Mouse (Mus musculus) forebrain, embryonic 14.5 days (tissue): ENCODE results near the gene Tmem63b. TPM values are rescaled to one million over a fixed set of nuclear protein-coding genes. Genes with fewer than 3 reads are reported as not detected.
A peak's percentile ranks its signal among the peaks of the same experiment; 100 is the strongest.
"Not testable (repeated sequence)": the region's sequence is repeated elsewhere in the genome, so short reads cannot be mapped to it uniquely, and the experiment has no call there.

ENCODE experiments used
- ATAC-seq: fragments of 200-750 bp; cut with Nextera tagmentation; 2 replicates; pipeline ENCODE4 v1.8.0; 2017; ENCODE audit warnings: mild to moderate bottlenecking, moderate library complexity
- DNase-seq: peaks from one replicate; pipeline ENCODE4 v3.0.0-alpha.2; 2015; ENCODE audit warnings: low spot score
- H3K27ac ChIP-seq: fragments of 300-500 bp; sonication (generic); 2 replicates; pipeline ENCODE4 v1.5.1; 2014; ENCODE audit warnings: low read depth, mild to moderate bottlenecking, control low read depth, low read length, moderate library complexity
- H3K27me3 ChIP-seq: fragments of 300-500 bp; sonication (generic); replicated peaks from 2 replicates; pipeline ENCODE4 v1.6.1; 2014; ENCODE audit warnings: low read length, control low read depth, mixed read lengths; ENCODE audit not compliant: control insufficient read depth, insufficient read depth
- H3K36me3 ChIP-seq: fragments of 300-500 bp; sonication (generic); 2 replicates; pipeline ENCODE4 v1.6.1; 2014; ENCODE audit warnings: low read length, control low read depth; ENCODE audit not compliant: control insufficient read depth, insufficient read depth
- H3K4me1 ChIP-seq: fragments of 300-500 bp; sonication (generic); 2 replicates; pipeline ENCODE4 v1.6.1; 2014; ENCODE audit warnings: antibody characterized with exemption, low read length, control low read depth; ENCODE audit not compliant: control insufficient read depth, insufficient read depth
- H3K4me2 ChIP-seq: fragments of 300-500 bp; sonication (generic); 2 replicates; pipeline ENCODE4 v1.6.1; 2014; ENCODE audit warnings: mild to moderate bottlenecking, control low read depth, low read length
- H3K4me3 ChIP-seq: fragments of 300-500 bp; sonication (generic); 2 replicates; pipeline ENCODE4 v1.5.1; 2014; ENCODE audit warnings: low read depth, low read length, control low read depth
- H3K9ac ChIP-seq: fragments of 300-500 bp; sonication (generic); 2 replicates; pipeline ENCODE4 v1.6.1; 2014; ENCODE audit warnings: mild to moderate bottlenecking, low read length, control low read depth, moderate library complexity
- H3K9me3 ChIP-seq: fragments of 300-500 bp; sonication (generic); replicated peaks from 2 replicates; pipeline ENCODE4 v1.6.1; 2016; ENCODE audit warnings: low read length, control low read depth, mixed read lengths; ENCODE audit not compliant: control insufficient read depth
- WGBS: fragments of 180-500 bp; shearing (Covaris S2); extraction: QIAGEN DNeasy Blood & Tissue Kit; methylation state at CpG from one replicate; pipeline ENCODE4 v1.1.7; 2014; 5-methylcytosine and 5-hydroxymethylcytosine counted together
- polyA plus RNA-seq: library from polyadenylated mRNA; unstranded; fragments of >200 nt; fragmentation: Nextera tagmentation; extraction: Ambion mirVana; gene quantifications from 2 replicates; pipeline ENCODE4 v1.2.1, GENCODE M21; 2014

The Tmem63b gene
- polyA plus RNA-seq, 1 experiment from 2014 or later: 70.9 TPM

- H3K9ac ChIP-seq: peak overlapping the region; percentile 66; the same call in 1 of the 2 replicates
- peak; percentile 5; the same call in 1 of the 2 replicates for ATAC-seq
Observed at GRCm38 (mm10) chr17:45628885-45629855, 57.5 kb downstream of the Tmem63b start.

GRCm38 (mm10) chr17:45628160-45628559 is 58.5 kb downstream of the Tmem63b start:
- H3K4me1 ChIP-seq: 0 out of 2 replicates have a peak, but pooled peaks cover 7% of the 10 kb centered on the region
- H3K4me2 ChIP-seq: no peak overlapping the region
- WGBS: 25% methylated on average over 3 of the region's 3 CpGs
- H3K36me3 ChIP-seq: no peaks in the 10 kb centered on the region
- no peak overlapping the region for H3K9ac ChIP-seq
- ATAC-seq (no peak), DNase-seq (no peak)
- no peaks in the 10 kb centered on the region for H3K9me3 ChIP-seq
- H3K27ac ChIP-seq: no peak overlapping the region
- H3K4me3 ChIP-seq: no peak overlapping the region
- H3K27me3 ChIP-seq: no peaks in the 10 kb centered on the region; the same call in 1 of the 2 replicates

More at GRCm38 (mm10) chr17:45628885-45629855, 57.5 kb downstream of the Tmem63b start:
- Histone ChIP-seq H3K4me3 (no peak overlapping the region; the same call in 1 of the 2 replicates), H3K9me3 (no peaks in the 10 kb centered on the region), H3K27ac (no peak overlapping the region), H3K4me2 (peak overlapping the region; percentile 70), H3K4me1 (0 out of 2 replicates have a peak, but pooled peaks cover 7% of the 10 kb centered on the region), H3K36me3 (no peaks in the 10 kb centered on the region), H3K27me3 (no peaks in the 10 kb centered on the region; the same call in 1 of the 2 replicates)
- no peak for DNase-seq
- WGBS: 71% methylated on average over 13 of the region's 13 CpGs

GRCm38 (mm10) chr17:45626577-45627134 is 60.0 kb downstream of the Tmem63b start:
- Histone ChIP-seq H3K4me1 (0 out of 2 replicates have a peak, but pooled peaks cover 7% of the 10 kb centered on the region), H3K9me3 (no peaks in the 10 kb centered on the region), H3K27ac (no peak overlapping the region), H3K4me3 (no peak overlapping the region), H3K36me3 (no peaks in the 10 kb centered on the region), H3K27me3 (no peaks in the 10 kb centered on the region; the same call in 1 of the 2 replicates), H3K9ac (no peak overlapping the region), H3K4me2 (peak overlapping the region; percentile 20)
- ATAC-seq: peak; percentile 45; the same call in 1 of the 2 replicates
- DNase-seq: peak; percentile 93
- WGBS: 19% methylated on average over 15 of the region's 15 CpGs

GRCm38 (mm10) chr17:45623425-45623824 is 63.3 kb downstream of the Tmem63b start:
- H3K4me1 ChIP-seq, H3K9me3 ChIP-seq, H3K4me3 ChIP-seq, H3K27me3 ChIP-seq, H3K27ac ChIP-seq, H3K9ac ChIP-seq, H3K36me3 ChIP-seq, H3K4me2 ChIP-seq, ATAC-seq, DNase-seq: not testable (repeated sequence)
- WGBS: 92% methylated on average over 8 of the region's 8 CpGs

GRCm38 (mm10) chr17:45619386-45620256 is 67.1 kb downstream of the Tmem63b start:
- Histone ChIP-seq H3K9ac (peak overlapping the region; percentile 21; the same call in 1 of the 2 replicates), H3K27ac (peak overlapping the region; percentile 39; the same call in 1 of the 2 replicates), H3K4me2 (0 out of 2 replicates have a peak overlapping the region, but pooled peaks have one; percentile 7), H3K4me3 (no peak overlapping the region), H3K27me3 (no peaks in the 10 kb centered on the region), H3K9me3 (no peaks in the 10 kb centered on the region), H3K4me1 (no peaks in the 10 kb centered on the region), H3K36me3 (no peaks in the 10 kb centered on the region)
- no peak for ATAC-seq
- no peak for DNase-seq
- WGBS: 38% methylated on average over 20 of the region's 20 CpGs

GRCm38 (mm10) chr17:45618941-45619385 is 67.7 kb downstream of the Tmem63b start:
- no peak for ATAC-seq
- Histone ChIP-seq H3K36me3 (no peaks in the 10 kb centered on the region), H3K9ac (no peak overlapping the region; the same call in 1 of the 2 replicates), H3K27me3 (no peaks in the 10 kb centered on the region), H3K9me3 (no peaks in the 10 kb centered on the region), H3K27ac (peak overlapping the region; percentile 39; the same call in 1 of the 2 replicates), H3K4me3 (no peak overlapping the region), H3K4me2 (no peak overlapping the region), H3K4me1 (no peaks in the 10 kb centered on the region)
- WGBS: 20% methylated on average over 8 of the region's 8 CpGs
- DNase-seq: no peak

GRCm38 (mm10) chr17:45617655-45618054 is 69.0 kb downstream of the Tmem63b start:
- Histone ChIP-seq H3K27ac (no peak overlapping the region), H3K9me3 (no peaks in the 10 kb centered on the region), H3K9ac (no peak overlapping the region), H3K36me3 (no peaks in the 10 kb centered on the region), H3K4me3 (no peak overlapping the region), H3K27me3 (no peaks in the 10 kb centered on the region), H3K4me1 (no peaks in the 10 kb centered on the region), H3K4me2 (no peak overlapping the region)
- DNase-seq (no peak), ATAC-seq (no peak)
- WGBS: 90% methylated on average over 6 of the region's 6 CpGs

GRCm38 (mm10) chr17:45616679-45617078 is 70.0 kb downstream of the Tmem63b start:
- no peaks in the 10 kb centered on the region for H3K36me3 ChIP-seq
- ATAC-seq (no peak), DNase-seq (no peak)
- H3K4me2 ChIP-seq: no peak overlapping the region
- no peak overlapping the region for H3K4me3 ChIP-seq
- no peaks in the 10 kb centered on the region for H3K4me1 ChIP-seq
- no peak overlapping the region for H3K9ac ChIP-seq
- 81% methylated on average over 3 of the region's 3 CpGs for WGBS
- no peaks in the 10 kb centered on the region for H3K27me3 ChIP-seq
- H3K27ac ChIP-seq: no peak overlapping the region
- H3K9me3 ChIP-seq: no peaks in the 10 kb centered on the region
